Mouse (Mus musculus): Measurements from ENCODE around the gene Vstm2b. TPM values are rescaled to one million over a fixed set of nuclear protein-coding genes. Genes with fewer than 3 reads are reported as not detected.

The Vstm2b gene
- polyA plus RNA-seq (2012; rRNA removed) = 0.01 and 0.16 TPM in 2 replicates

DNA sequence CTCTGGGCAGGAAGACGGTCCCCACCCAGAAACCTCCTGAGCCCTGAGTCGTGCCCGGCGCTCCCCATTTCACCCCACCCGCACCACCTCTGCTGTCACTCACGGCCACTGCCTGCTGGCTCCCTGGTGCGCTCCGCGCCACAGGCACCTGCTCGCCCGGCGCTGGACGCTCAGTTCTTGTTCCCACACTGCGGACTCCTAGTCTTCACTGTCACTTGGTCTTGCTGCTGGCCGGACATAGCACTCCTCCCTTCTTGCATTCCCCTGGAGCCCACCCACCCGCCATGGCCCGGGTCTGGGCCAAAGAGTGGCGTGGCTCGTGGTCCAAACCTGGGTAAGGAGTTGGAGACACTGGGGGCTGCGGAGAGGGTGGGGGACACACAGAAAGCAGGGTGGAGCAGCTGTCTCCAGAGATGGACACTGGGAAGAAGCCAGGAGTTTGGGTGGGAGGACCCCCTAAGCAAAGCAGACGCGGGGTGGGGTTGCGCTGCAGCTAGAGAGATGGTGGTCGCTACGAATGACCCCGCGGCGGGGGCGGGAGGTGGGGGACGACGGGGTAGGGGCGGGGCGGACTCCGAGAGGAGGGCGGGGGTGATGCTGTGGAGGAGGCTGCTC is at the start of gene Vstm2b:
Vstm2b (plus strand) TSS at position 233 of the 615 bp plus-strand sequence.

Other genes starting within 250 kb of the Vstm2b start
- not detected in 2 replicates for gene 4930433I11Rik, start 89.2 kb downstream of the Vstm2b start, polyA plus RNA-seq (2012; rRNA removed)
- not detected in 2 replicates for gene Gm4884, start 134.4 kb downstream of the Vstm2b start, polyA plus RNA-seq (2012; rRNA removed)